Mouse (Mus musculus) ES-Bruce4 (cell line): ENCODE results near the gene Pwp2. TPM values are rescaled to one million over a fixed set of nuclear protein-coding genes. Genes with fewer than 3 reads are reported as not detected.

Source experiments
- H3K27ac ChIP-seq: 2 replicates; pipeline ENCODE4 v1.5.1; 2012; ENCODE audit warnings: low read length, inconsistent platforms; ENCODE audit not compliant: insufficient read depth
- H3K27me3 ChIP-seq: 2 replicates; pipeline ENCODE4 v1.6.1; 2012; ENCODE audit warnings: mild to moderate bottlenecking, low read length, inconsistent platforms; ENCODE audit not compliant: control insufficient read depth, poor library complexity, insufficient read depth, severe bottlenecking
- H3K36me3 ChIP-seq: 2 replicates; pipeline ENCODE4 v1.6.1; 2012; ENCODE audit warnings: inconsistent platforms, mild to moderate bottlenecking, low read length, moderate library complexity; ENCODE audit not compliant: control insufficient read depth, poor library complexity, insufficient read depth, severe bottlenecking
- H3K4me1 ChIP-seq: one replicate; pipeline ENCODE4 v1.8.1; 2011; ENCODE audit warnings: low read length; ENCODE audit not compliant: control insufficient read depth, insufficient read depth
- H3K4me3 ChIP-seq: 2 replicates; pipeline ENCODE4 v1.5.1; 2011; ENCODE audit warnings: low read depth, mild to moderate bottlenecking, low read length
- H3K9ac ChIP-seq: 2 replicates; pipeline ENCODE4 v1.6.1; 2012; ENCODE audit warnings: low read depth, mild to moderate bottlenecking, inconsistent platforms; ENCODE audit not compliant: poor library complexity, severe bottlenecking
- H3K9me3 ChIP-seq: replicated peaks from 2 replicates; pipeline ENCODE4 v1.6.1; 2012; ENCODE audit warnings: mild to moderate bottlenecking, low read length, inconsistent platforms; ENCODE audit not compliant: control insufficient read depth, poor library complexity, insufficient read depth, severe bottlenecking
- CTCF ChIP-seq: IDR thresholded peaks from one replicate; pipeline ENCODE4 v1.8.1; 2011; ENCODE audit warnings: low read depth, low read length
- EP300 ChIP-seq: IDR thresholded peaks from 2 replicates; pipeline ENCODE4 v1.6.1; 2011; ENCODE audit warnings: low read depth, low read length; ENCODE audit not compliant: insufficient read depth
- POLR2A ChIP-seq: IDR thresholded peaks from one replicate; pipeline ENCODE4 v1.8.1; 2011; ENCODE audit warnings: low read length; ENCODE audit not compliant: insufficient read depth
- polyA plus RNA-seq: library from polyadenylated mRNA; stranded (reverse); fragments of >200 nt; gene quantifications from 2 replicates; pipeline ENCODE4 v1.2.4, GENCODE M21; 2011; ENCODE audit warnings: low read depth; ENCODE audit not compliant: missing spikeins, insufficient read depth, insufficient read length

The Pwp2 gene
- polyA plus RNA-seq, 1 experiment = 25.4 TPM

DNA sequence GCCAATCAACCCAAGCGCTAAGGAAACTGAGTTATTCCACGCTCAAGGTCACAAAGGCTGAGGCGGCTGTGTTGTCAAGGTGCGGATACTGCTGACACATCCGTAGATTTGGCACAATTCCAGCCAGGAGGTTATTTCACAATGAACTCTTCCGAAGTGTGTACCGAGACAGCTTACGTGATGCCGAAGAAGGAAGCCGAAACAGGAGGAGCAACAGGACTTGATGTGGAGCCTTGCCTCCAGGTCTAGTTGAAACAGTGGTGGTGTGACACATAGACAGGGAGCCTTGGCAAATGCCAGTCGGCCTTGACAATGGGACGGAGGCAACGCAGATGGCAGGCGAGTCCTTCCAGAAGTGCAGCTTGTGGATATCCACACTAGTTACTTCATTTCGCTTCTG lies 26.9 kb downstream of the Pwp2 start:
- no peaks in the 10 kb centered on the region for H3K9me3 ChIP-seq
- H3K27ac ChIP-seq = no peak overlapping the region

DNA sequence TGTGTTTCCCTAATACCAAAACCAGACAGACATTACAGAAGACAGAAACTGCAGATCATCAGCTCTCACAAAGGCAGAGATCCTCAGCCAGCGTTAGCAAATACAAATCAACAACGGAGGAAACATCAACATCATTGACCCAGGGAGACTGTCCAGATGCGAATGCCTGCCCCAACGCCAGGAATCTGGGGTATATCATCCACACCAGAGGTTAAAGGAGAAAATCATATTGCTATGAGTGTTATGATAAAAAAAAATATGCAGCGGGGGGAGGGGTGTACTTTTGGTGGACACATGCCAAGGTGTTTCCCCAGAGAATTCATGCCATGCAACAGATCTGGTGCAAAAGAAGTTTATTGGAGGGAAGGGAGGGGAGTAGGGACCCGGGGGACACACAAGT lies 28.0 kb downstream of the Pwp2 start:
- Histone ChIP-seq H3K27me3 (no peaks in the 10 kb centered on the region), H3K27ac (no peak overlapping the region), H3K9me3 (no peaks in the 10 kb centered on the region), H3K4me3 (no peak overlapping the region), H3K9ac (no peak overlapping the region), H3K36me3 (no peaks in the 10 kb centered on the region), H3K4me1 (no peaks in the 10 kb centered on the region)
- no peak for TF ChIP-seq CTCF

More for the DNA sequence above, 26.9 kb downstream of the Pwp2 start:
- TF ChIP-seq POLR2A (no peak), CTCF (no peak), EP300 (no peak)
- no peaks in the 10 kb centered on the region for H3K36me3 ChIP-seq
- no peaks in the 10 kb centered on the region for H3K4me1 ChIP-seq
- H3K27me3 ChIP-seq = no peaks in the 10 kb centered on the region
- H3K9ac ChIP-seq = no peak overlapping the region
- H3K4me3 ChIP-seq = no peak overlapping the region

DNA sequence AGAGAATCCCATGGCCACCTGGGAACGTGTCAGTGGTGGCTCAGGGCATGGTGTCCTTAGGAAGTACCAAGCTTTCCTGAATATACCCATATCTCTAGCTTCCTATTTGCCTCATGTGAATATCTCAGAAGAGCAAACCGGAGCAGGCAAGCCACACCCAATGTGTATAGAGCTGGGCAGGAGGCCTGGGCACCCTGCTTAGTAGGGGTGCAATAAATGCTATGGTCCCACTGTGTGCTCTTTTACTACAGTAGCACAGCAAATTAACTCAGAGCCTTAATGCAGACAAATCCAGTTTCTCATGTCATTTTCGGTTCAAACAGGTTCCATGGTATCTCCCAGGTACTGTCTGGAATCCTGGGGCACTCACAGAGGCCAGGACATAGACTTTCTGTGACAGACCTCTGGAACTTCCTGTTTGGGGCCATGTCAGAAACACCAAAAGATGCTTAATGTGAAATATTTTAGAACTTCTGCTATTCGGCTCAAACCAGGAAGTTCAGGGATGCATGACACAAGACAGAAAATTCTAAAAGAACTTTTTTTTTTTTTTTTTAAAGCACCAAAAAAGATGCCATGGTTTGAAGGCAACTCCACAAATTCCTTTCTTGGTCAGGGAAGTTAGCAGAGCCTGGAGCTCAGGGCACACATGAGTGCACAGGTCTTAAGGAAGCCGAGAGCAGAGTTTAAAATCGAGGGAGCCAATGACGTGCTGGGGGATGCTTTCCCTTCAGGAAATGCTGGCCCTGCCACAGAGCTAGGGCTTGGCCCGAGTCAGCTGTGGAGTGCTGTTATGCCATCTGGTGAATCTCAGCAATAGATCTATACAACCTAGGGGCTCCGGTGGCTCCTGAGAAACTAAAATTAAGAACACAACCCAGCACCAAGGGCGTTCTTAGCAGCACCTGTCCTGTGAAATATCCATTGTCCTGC lies 35.8 kb downstream of the Pwp2 start:
- Histone ChIP-seq H3K9ac (no peak overlapping the region), H3K4me1 (no peaks in the 10 kb centered on the region), H3K27ac (no peak overlapping the region), H3K4me3 (no peak overlapping the region), H3K27me3 (no peaks in the 10 kb centered on the region), H3K36me3 (no peaks in the 10 kb centered on the region), H3K9me3 (no peaks in the 10 kb centered on the region)
- no peak for TF ChIP-seq POLR2A
- TF ChIP-seq CTCF = no peak

DNA sequence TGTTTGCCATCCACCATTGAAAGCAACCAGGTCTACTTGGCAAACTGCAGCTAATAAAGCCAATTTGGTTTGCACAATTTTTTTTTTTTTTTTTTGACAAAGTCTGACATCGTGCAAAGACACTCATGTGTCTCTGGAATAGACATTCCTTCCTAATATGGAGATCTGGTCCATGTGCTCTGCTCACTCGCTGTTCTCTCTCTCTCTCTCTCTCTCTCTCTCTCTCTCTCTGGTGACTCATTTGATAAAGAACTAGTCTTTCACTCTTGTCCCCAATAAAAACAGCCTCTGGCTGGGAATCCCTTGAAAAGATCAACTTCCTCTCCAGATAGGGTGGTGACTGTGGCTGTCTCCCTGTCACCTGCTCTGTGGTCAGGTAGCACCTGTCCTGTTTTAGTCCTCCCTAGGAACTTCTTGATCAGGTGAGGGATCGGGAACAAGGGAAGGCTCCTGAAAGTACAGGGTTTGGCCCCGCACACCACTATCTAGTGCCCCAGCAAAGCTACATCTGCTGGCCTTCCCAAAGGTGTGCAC lies 37.0 kb downstream of the Pwp2 start:
- Histone ChIP-seq H3K27ac (no peak overlapping the region), H3K4me3 (no peak overlapping the region), H3K9me3 (no peaks in the 10 kb centered on the region), H3K4me1 (no peaks in the 10 kb centered on the region), H3K9ac (no peak overlapping the region), H3K36me3 (no peaks in the 10 kb centered on the region), H3K27me3 (no peaks in the 10 kb centered on the region)
- no peak for TF ChIP-seq POLR2A
- no peak for TF ChIP-seq CTCF
- TF ChIP-seq EP300 = no peak

- no peaks in the 10 kb centered on the region for H3K4me1 ChIP-seq
- H3K27me3 ChIP-seq = no peaks in the 10 kb centered on the region
- TF ChIP-seq EP300 = no peak
- no peak for TF ChIP-seq POLR2A
- TF ChIP-seq CTCF = no peak
- no peaks in the 10 kb centered on the region for H3K36me3 ChIP-seq
- no peak overlapping the region for H3K9ac ChIP-seq
- H3K27ac ChIP-seq = no peak overlapping the region
- H3K9me3 ChIP-seq = no peaks in the 10 kb centered on the region
- no peak overlapping the region for H3K4me3 ChIP-seq
Measured at GRCm38 (mm10) chr10:78143727-78144505, 41.0 kb downstream of the Pwp2 start.

DNA sequence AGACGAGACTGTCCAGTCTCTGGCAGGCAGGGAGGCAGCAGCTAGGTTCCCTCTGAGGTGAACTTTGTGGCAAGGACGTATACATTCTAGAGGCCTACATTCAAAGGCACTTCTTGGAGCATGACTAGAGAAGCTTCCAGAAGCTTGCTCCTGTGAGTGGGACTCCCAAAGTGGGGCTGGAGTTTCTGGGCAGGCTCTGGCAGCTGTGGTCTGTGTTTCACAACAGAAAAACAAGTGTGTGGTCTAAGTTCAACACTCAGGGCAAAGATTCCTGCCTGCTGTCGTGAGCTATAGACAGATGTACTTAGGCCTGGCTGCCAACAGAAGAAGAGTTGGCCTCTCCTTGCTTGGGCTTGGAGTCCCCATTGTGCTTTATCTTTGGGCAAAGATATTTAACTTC lies 44.1 kb downstream of the Pwp2 start:
- no peak overlapping the region for H3K4me3 ChIP-seq
- H3K36me3 ChIP-seq = no peaks in the 10 kb centered on the region
- no peaks in the 10 kb centered on the region for H3K27me3 ChIP-seq
- H3K27ac ChIP-seq = no peak overlapping the region
- TF ChIP-seq CTCF (no peak), POLR2A (no peak), EP300 (no peak)
- H3K9ac ChIP-seq = no peak overlapping the region
- H3K9me3 ChIP-seq = no peaks in the 10 kb centered on the region
- H3K4me1 ChIP-seq = no peaks in the 10 kb centered on the region
